Comparison of ENCODE assay signal across 15 mouse cellular contexts in the genomic region with DNA sequence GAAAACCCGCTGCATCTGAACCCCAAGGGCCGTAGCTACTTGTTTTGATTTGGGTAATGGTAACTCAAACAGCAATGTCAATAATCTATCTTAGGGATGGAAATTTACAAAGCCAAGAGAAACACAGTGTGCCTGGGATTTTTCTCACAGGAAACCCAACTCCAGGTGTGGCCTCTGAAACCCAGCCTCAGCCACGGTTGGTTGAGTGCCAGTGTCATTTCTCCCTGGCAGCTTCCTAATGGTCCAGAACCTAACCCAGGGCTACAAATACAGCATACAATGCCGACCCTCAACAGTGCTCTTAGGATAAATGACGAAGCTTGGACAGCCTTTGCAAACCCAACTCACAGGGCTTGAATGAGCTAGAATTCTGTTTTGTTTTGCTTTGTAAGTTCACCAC.
A peak's percentile ranks its signal among the peaks of the same experiment; 100 is the strongest.
DNase-seq lines count a peak whose midpoint lies in the region; ATAC-seq lines count a peak whose summit lies in the region.
"Had no signal": no experiment of that assay in that cellular context is flagged by ENCODE, and none has a peak within 500 bp of the region (broad histone marks: within the 10 kb centered on the region; RNA-seq: fewer than 3 reads in every experiment).

No protein-coding gene starts in this region.

- no peaks in the 10 kb centered on the region for H3K27me3 ChIP-seq in kidney, embryonic 15.5 days
- no peaks in the 10 kb centered on the region for H3K27me3 ChIP-seq in limb, embryonic 15.5 days
- H3K27me3 ChIP-seq: embryonic facial prominence, embryonic 15.5 days; liver, embryonic 12.5 days; stomach, embryonic 15.5 days had no signal

- no peak overlapping the region for H3K9ac ChIP-seq in kidney, embryonic 15.5 days
- H3K9ac ChIP-seq in limb, embryonic 15.5 days: no peak overlapping the region
- H3K9ac ChIP-seq: embryonic facial prominence, embryonic 15.5 days; liver, embryonic 12.5 days; lung, embryonic 14.5 days; midbrain, embryonic 12.5 days; stomach, embryonic 15.5 days had no signal

- H3K36me3 ChIP-seq in kidney, embryonic 15.5 days: no peaks in the 10 kb centered on the region
- no peaks in the 10 kb centered on the region for H3K36me3 ChIP-seq in limb, embryonic 15.5 days
- H3K36me3 ChIP-seq: embryonic facial prominence, embryonic 15.5 days; liver, embryonic 12.5 days; midbrain, embryonic 12.5 days; stomach, embryonic 15.5 days had no signal

- no peak overlapping the region for H3K4me3 ChIP-seq in kidney, embryonic 15.5 days (replicated peaks)
- H3K4me3 ChIP-seq in limb, embryonic 15.5 days: no peak overlapping the region
- H3K4me3 ChIP-seq: embryonic facial prominence, embryonic 15.5 days; liver, embryonic 12.5 days; midbrain, embryonic 12.5 days; stomach, embryonic 15.5 days had no signal

- H3K4me1 ChIP-seq in kidney, embryonic 15.5 days: peaks cover 35% of the 10 kb centered on the region
- H3K4me1 ChIP-seq in limb, embryonic 15.5 days: peaks cover 3% of the 10 kb centered on the region; the same call in 1 of the 2 replicates
- H3K4me1 ChIP-seq: stomach, embryonic 15.5 days had no signal

- ATAC-seq in kidney, embryonic 15.5 days (replicated peaks; ENCODE audit: low FRiP score): peak; percentile 79; the same call in 1 of the 2 replicates
- no peak for ATAC-seq in limb, embryonic 15.5 days (ENCODE audit: insufficient number of reproducible peaks, low FRiP score, low TSS enrichment, low read depth)
- no peak for ATAC-seq in erythroid progenitor cell, adult 5-6 weeks (replicated peaks; ENCODE audit: low FRiP score, poor library complexity, severe bottlenecking)
- ATAC-seq: liver, embryonic 12.5 days had no signal

- no peak overlapping the region for H3K4me2 ChIP-seq in kidney, embryonic 15.5 days
- no peak overlapping the region for H3K4me2 ChIP-seq in limb, embryonic 15.5 days
- H3K4me2 ChIP-seq: embryonic facial prominence, embryonic 15.5 days; liver, embryonic 12.5 days; lung, embryonic 14.5 days; midbrain, embryonic 12.5 days; stomach, embryonic 15.5 days had no signal

- whole genome bisulfite sequencing in kidney, embryonic 15.5 days: 35% methylated on average over 5 of the region's 5 CpGs
- 54% methylated on average over 5 of the region's 5 CpGs for WGBS in limb, embryonic 15.5 days

- peak overlapping the region; percentile 54 for H3K27ac ChIP-seq in kidney, embryonic 15.5 days
- peak overlapping the region; percentile 54; the same call in 1 of the 2 replicates for H3K27ac ChIP-seq in limb, embryonic 15.5 days
- H3K27ac ChIP-seq: embryonic facial prominence, embryonic 15.5 days; liver, embryonic 12.5 days; macrophage; midbrain, embryonic 12.5 days; stomach, embryonic 15.5 days had no signal

- peak; percentile 26 for DNase-seq in kidney, adult 11 months
- DNase-seq in kidney, adult 18-20 months: no peak
- peak; percentile 46 for DNase-seq in fibroblast of lung, adult 2 months (ENCODE audit: low read depth)
- DNase-seq in testis, postnatal 10 days (ENCODE audit: low spot score): no peak
- DNase-seq: adrenal gland, adult 8-10 months; lung, embryonic 14.5 days; retina, postnatal 1 day had no signal

- H3K9me3 ChIP-seq in kidney, embryonic 15.5 days (replicated peaks): no peaks in the 10 kb centered on the region
- H3K9me3 ChIP-seq in limb, embryonic 15.5 days: no peaks in the 10 kb centered on the region
- H3K9me3 ChIP-seq: embryonic facial prominence, embryonic 15.5 days; liver, embryonic 12.5 days; midbrain, embryonic 12.5 days; stomach, embryonic 15.5 days had no signal

Comparison
In these comparisons a context has a peak if more than half of its experiments do, and no peak if none do; other contexts are left out.
1. DNase-seq: peak in kidney, adult 11 months (single experiment) and fibroblast of lung, adult 2 months (single experiment); none in kidney, adult 18-20 months (single experiment) and testis, postnatal 10 days (single experiment).